ENCODE assay signal across 9 mouse cellular contexts in genomic region chr12:31947476-31947875, GRCm38 (mm10). TPM values are rescaled to one million over a fixed set of nuclear protein-coding genes. Genes with fewer than 3 reads are reported as not detected.
A peak's percentile ranks its signal among the peaks of the same experiment; 100 is the strongest.
DNase-seq lines count a peak whose midpoint lies in the region; ATAC-seq lines count a peak whose summit lies in the region.
"Had no signal": no experiment of that assay in that cellular context is flagged by ENCODE, and none has a peak within 500 bp of the region (broad histone marks: within the 10 kb centered on the region; RNA-seq: fewer than 3 reads in every experiment).

No protein-coding gene starts in this region.

- no peak for ATAC-seq in heart, embryonic 15.5 days (replicated peaks; ENCODE audit: insufficient number of reproducible peaks, insufficient read depth, low FRiP score, low read depth)
- no peak for ATAC-seq in heart, embryonic 11.5 days (replicated peaks; ENCODE audit: insufficient number of reproducible peaks, low FRiP score, low TSS enrichment)
- no peak for ATAC-seq in neural tube, embryonic 13.5 days (ENCODE audit: low read depth)

- no peak for DNase-seq in neural tube, embryonic 10.5 days (ENCODE audit: extremely low spot score, low spot score)
- DNase-seq in forelimb bud, embryonic 11.5 days (ENCODE audit: low read depth, low spot score) = peak; percentile 16
- peak; percentile 55 for DNase-seq in thymus, postnatal 25 days
- no peak for DNase-seq in urinary bladder, postnatal 14 days (ENCODE audit: low spot score)
- DNase-seq in right cerebral cortex, adult 18-20 months = no peak
- DNase-seq: adrenal gland, adult 8-10 months had no signal

- peaks cover 11% of the 10 kb centered on the region for H3K36me3 ChIP-seq in heart, embryonic 15.5 days
- H3K36me3 ChIP-seq in heart, embryonic 11.5 days (ENCODE audit: control insufficient read depth, insufficient read depth, low read length) = 0 out of 2 replicates have a peak, but pooled peaks cover 6% of the 10 kb centered on the region
- H3K36me3 ChIP-seq in neural tube, embryonic 13.5 days = peaks cover 14% of the 10 kb centered on the region

- peaks cover 14% of the 10 kb centered on the region for H3K4me1 ChIP-seq in heart, embryonic 15.5 days (replicated peaks)
- peaks cover 8% of the 10 kb centered on the region; the same call in 1 of the 2 replicates for H3K4me1 ChIP-seq in heart, embryonic 11.5 days (ENCODE audit: control insufficient read depth, insufficient read depth, low read length)
- peaks cover 15% of the 10 kb centered on the region for H3K4me1 ChIP-seq in neural tube, embryonic 13.5 days (replicated peaks)

- 0 out of 2 replicates have a peak overlapping the region, but pooled peaks have one; percentile 21 for H3K4me2 ChIP-seq in heart, embryonic 15.5 days
- H3K4me2 ChIP-seq in heart, embryonic 11.5 days = no peak overlapping the region
- H3K4me2 ChIP-seq in neural tube, embryonic 13.5 days = 0 out of 2 replicates have a peak overlapping the region, but pooled peaks have one; percentile 57

- no peaks in the 10 kb centered on the region for H3K27me3 ChIP-seq in heart, embryonic 15.5 days
- H3K27me3 ChIP-seq in heart, embryonic 11.5 days (ENCODE audit: control insufficient read depth, insufficient read depth, low read length) = no peaks in the 10 kb centered on the region
- H3K27me3 ChIP-seq in neural tube, embryonic 13.5 days = no peaks in the 10 kb centered on the region

- WGBS in heart, embryonic 15.5 days = 93% methylated on average over 5 of the region's 5 CpGs
- 93% methylated on average over 5 of the region's 5 CpGs for WGBS in heart, embryonic 11.5 days (ENCODE audit: insufficient replicate concordance)
- 93% methylated on average over 5 of the region's 5 CpGs for WGBS in neural tube, embryonic 13.5 days

- H3K9ac ChIP-seq in heart, embryonic 15.5 days = no peak overlapping the region
- H3K9ac ChIP-seq in heart, embryonic 11.5 days (ENCODE audit: low read depth, low read length) = no peak overlapping the region
- no peak overlapping the region for H3K9ac ChIP-seq in neural tube, embryonic 13.5 days

- H3K27ac ChIP-seq in heart, embryonic 15.5 days = no peak overlapping the region
- no peak overlapping the region for H3K27ac ChIP-seq in heart, embryonic 11.5 days (ENCODE audit: low read depth, low read length)
- H3K27ac ChIP-seq in neural tube, embryonic 13.5 days (replicated peaks) = no peak overlapping the region

- H3K4me3 ChIP-seq in heart, embryonic 15.5 days = no peak overlapping the region
- no peak overlapping the region for H3K4me3 ChIP-seq in heart, embryonic 11.5 days (ENCODE audit: low read depth, low read length)
- H3K4me3 ChIP-seq in neural tube, embryonic 13.5 days = no peak overlapping the region

- H3K9me3 ChIP-seq in heart, embryonic 15.5 days (replicated peaks) = no peaks in the 10 kb centered on the region
- no peaks in the 10 kb centered on the region for H3K9me3 ChIP-seq in heart, embryonic 11.5 days (replicated peaks; ENCODE audit: control insufficient read depth, low read length)
- H3K9me3 ChIP-seq in neural tube, embryonic 13.5 days = no peaks in the 10 kb centered on the region

RNA-seq across cellular contexts. Expression of gene Hbp1, which starts 2.9 kb away (rescaled TPM):
- polyA plus RNA-seq in heart, embryonic 15.5 days (2015; fragmentation: Nextera tagmentation; extraction: Ambion mirVana) = 93.5 and 100 TPM in 2 replicates
- polyA plus RNA-seq in heart, embryonic 11.5 days (2014; fragmentation: Nextera tagmentation; extraction: Ambion mirVana) = 85.3 and 95.1 TPM in 2 replicates
- 72.0 and 77.2 TPM in 2 replicates for polyA plus RNA-seq in neural tube, embryonic 13.5 days (2015; fragmentation: Nextera tagmentation; extraction: Ambion mirVana)

Comparison
In these comparisons a context has a peak if more than half of its experiments do, and no peak if none do; other contexts are left out.
1. DNase-seq: peak in forelimb bud, embryonic 11.5 days (single experiment) and thymus, postnatal 25 days (single experiment); none in neural tube, embryonic 10.5 days (single experiment), urinary bladder, postnatal 14 days (single experiment) and right cerebral cortex, adult 18-20 months (single experiment).